Mouse (Mus musculus): ENCODE measurements around the gene Gid4. TPM values are rescaled to one million over a fixed set of nuclear protein-coding genes. Genes with fewer than 3 reads are reported as not detected.

Gid4 gene
- polyA plus RNA-seq, 1 experiment = 36.7 TPM

DNA sequence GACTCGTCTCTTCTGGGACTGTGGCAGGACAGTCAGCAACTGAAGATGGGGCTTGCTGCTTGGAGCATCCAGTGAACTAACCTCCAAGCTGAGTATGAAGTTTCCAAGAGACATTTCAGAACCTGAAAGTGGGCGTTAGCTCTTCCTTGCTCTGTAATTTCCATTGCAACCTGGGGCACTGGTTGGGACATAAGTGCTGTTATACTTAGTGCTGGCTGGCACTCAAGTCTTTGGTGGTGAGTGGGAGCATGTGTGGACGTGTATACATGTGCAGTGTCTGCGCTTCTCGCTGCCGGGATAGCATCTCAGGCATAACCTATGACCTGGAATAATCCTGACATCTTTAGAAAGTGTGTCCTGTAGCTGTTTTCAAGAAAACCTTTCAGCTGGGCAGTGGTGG is 25.6 kb upstream of the Gid4 start:
- H3K4me1 ChIP-seq (ENCODE audit: control insufficient read depth, insufficient read depth, low read length) = no peaks in the 10 kb centered on the region
- 80% methylated on average over 6 of the region's 6 CpGs for WGBS
- H3K4me3 ChIP-seq (replicated peaks; ENCODE audit: extremely low read depth, low read depth, low read length) = no peak overlapping the region
- no peak for TF ChIP-seq CTCF (IDR thresholded peaks at IDR 0.05; ENCODE audit: insufficient read depth, low read length)
- TF ChIP-seq POLR2A (IDR thresholded peaks at IDR 0.05; ENCODE audit: borderline replicate concordance, extremely low read depth, low read depth, low read length) = no peak
- DNase-seq = no peak

DNA sequence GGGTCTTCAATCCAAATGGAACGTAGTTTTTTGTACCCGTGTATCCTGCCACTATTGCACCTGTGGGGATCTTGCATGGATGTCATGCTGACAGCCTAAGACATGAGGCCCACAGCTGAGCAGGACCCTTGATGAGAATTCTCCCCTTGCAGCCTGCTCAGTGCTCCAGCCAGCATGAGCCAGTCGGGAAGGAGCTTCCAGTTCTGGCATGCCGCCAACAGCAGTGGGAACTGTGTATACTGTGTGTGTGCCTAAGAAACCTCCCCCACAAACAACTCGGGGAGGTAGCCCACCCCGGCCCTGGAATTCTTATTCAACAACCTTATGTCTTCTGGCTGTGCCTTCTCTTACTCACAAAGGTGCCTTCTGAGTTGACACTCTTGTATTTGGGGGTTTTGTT is 20.4 kb upstream of the Gid4 start:
- Histone ChIP-seq H3K4me1 (ENCODE audit: control insufficient read depth, insufficient read depth, low read length) (no peaks in the 10 kb centered on the region), H3K4me3 (replicated peaks; ENCODE audit: extremely low read depth, low read depth, low read length) (no peak overlapping the region)
- 44% methylated on average over 6 of the region's 6 CpGs for WGBS
- no peak for DNase-seq
- TF ChIP-seq CTCF (IDR thresholded peaks at IDR 0.05; ENCODE audit: insufficient read depth, low read length) = no peak
- TF ChIP-seq POLR2A (IDR thresholded peaks at IDR 0.05; ENCODE audit: borderline replicate concordance, extremely low read depth, low read depth, low read length) = no peak

DNA sequence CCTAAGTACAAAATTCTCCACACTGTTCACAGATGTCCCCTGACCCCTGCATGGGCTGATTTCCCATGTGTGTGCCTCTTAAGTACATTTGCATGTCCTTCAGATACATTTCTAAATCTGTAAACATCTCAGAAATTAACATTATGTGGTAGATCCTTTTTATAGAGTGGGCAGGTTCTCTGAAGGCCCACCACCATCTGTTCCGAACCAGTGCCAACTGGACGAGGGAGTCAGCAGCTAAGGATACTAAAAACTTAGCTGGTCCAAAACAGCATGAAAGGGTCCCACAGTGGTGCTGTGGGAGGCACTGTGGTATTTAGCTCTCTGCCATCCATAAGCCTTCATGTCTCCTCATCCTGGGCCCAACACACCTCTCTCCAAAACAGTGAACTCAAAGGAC is 19.8 kb upstream of the Gid4 start:
- no peak for TF ChIP-seq POLR2A (IDR thresholded peaks at IDR 0.05; ENCODE audit: borderline replicate concordance, extremely low read depth, low read depth, low read length)
- TF ChIP-seq CTCF (IDR thresholded peaks at IDR 0.05; ENCODE audit: insufficient read depth, low read length) = no peak
- H3K4me3 ChIP-seq (replicated peaks; ENCODE audit: extremely low read depth, low read depth, low read length) = no peak overlapping the region
- WGBS = 83% methylated on average over 2 of the region's 2 CpGs
- no peaks in the 10 kb centered on the region for H3K4me1 ChIP-seq (ENCODE audit: control insufficient read depth, insufficient read depth, low read length)
- no peak for DNase-seq

DNA sequence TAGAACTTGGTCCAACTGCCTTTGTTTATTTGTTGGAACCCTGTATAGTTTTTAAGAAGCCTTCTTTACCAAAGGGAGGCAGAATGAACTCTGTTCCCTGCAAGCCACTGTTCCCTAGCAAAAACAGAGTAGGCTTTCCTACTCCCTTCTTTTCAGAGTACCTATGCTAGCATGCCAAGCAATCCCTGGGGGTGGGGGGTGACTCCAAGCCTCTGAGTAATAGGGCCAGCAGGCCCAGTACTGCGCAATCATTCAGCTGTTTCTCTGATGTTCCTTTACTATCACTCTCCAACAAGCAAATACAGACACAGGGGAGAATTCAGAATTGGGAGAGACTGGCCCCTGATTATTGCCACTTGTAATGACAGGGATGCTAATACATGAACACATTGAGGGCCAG is 10.3 kb upstream of the Gid4 start:
- WGBS = 90% methylated on average over 1 of the region's 1 CpGs
- H3K4me3 ChIP-seq (replicated peaks; ENCODE audit: extremely low read depth, low read depth, low read length) = no peak overlapping the region
- no peak for DNase-seq
- no peaks in the 10 kb centered on the region for H3K4me1 ChIP-seq (ENCODE audit: control insufficient read depth, insufficient read depth, low read length)
- no peak for TF ChIP-seq CTCF (IDR thresholded peaks at IDR 0.05; ENCODE audit: insufficient read depth, low read length)
- no peak for TF ChIP-seq POLR2A (IDR thresholded peaks at IDR 0.05; ENCODE audit: borderline replicate concordance, extremely low read depth, low read depth, low read length)

DNA sequence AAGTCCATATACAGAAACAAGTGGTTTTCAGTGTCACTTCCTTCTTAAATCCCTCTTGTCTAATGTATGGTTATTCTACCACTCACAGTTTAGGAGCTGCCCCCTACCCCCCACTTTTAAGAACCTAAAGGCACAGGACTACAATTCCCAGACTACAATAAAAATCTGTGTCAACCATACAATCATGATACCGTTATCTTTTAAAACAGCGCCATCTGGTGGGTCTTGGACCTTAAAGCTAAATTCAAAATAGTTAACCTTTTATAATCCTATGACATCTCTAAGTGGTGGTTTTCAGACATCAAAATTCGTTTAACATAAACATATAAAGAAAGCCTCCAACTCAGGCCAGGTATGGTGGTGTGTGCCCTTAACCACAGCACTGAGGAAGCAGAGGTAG is 4.8 kb upstream of the Gid4 start:
- H3K4me1 ChIP-seq (ENCODE audit: control insufficient read depth, insufficient read depth, low read length) = no peaks in the 10 kb centered on the region
- peak; percentile 39 for DNase-seq
- TF ChIP-seq CTCF (IDR thresholded peaks at IDR 0.05; ENCODE audit: insufficient read depth, low read length) (peak; percentile 28; the same call in 1 of the 2 replicates), POLR2A (IDR thresholded peaks at IDR 0.05; ENCODE audit: borderline replicate concordance, extremely low read depth, low read depth, low read length) (no peak)
- 2% methylated on average over 3 of the region's 3 CpGs for WGBS
- H3K4me3 ChIP-seq (replicated peaks; ENCODE audit: extremely low read depth, low read depth, low read length) = no peak overlapping the region

DNA sequence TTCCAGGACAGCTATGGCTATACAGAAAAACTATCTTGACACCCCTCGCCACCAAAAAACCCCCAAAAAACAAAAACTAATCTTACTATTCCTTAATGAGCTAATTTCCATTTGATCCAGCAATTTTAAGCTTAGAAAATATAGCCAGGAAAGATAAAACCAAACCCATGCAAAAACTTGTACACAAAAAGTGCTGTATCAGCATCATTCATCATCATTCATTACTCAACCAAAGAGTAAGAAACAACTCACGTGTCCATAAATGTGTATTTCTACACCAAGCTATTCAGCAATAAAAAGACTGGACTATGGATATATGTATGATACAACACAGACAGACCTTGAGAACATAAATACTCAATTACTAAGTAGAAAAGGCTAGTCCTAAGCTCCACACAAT is 4.0 kb upstream of the Gid4 start:
- no peak for DNase-seq
- WGBS = 85% methylated on average over 2 of the region's 2 CpGs
- Histone ChIP-seq H3K4me1 (ENCODE audit: control insufficient read depth, insufficient read depth, low read length) (peaks cover under 1% of the 10 kb centered on the region; the same call in 1 of the 2 replicates), H3K4me3 (replicated peaks; ENCODE audit: extremely low read depth, low read depth, low read length) (no peak overlapping the region)
- TF ChIP-seq POLR2A (IDR thresholded peaks at IDR 0.05; ENCODE audit: borderline replicate concordance, extremely low read depth, low read depth, low read length) (no peak), CTCF (IDR thresholded peaks at IDR 0.05; ENCODE audit: insufficient read depth, low read length) (no peak)

DNA sequence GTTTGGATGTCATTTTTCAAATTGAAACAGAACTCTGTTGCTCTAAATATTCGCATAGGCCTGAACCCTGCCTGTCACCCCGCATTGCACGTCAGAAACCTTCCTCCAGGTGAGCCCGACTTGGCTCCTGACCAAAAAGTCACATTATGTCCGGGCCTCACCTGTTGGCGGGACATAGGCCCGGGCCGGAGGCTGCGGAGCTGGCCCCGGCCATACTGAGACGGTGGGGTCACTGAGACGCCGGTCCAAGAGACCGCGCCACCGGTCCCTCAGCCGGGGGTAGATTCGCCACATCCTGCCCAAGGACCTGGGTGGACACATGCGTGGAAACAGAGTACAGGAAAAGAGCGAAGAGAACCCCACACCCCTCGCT is 369 bp upstream of the Gid4 start:
- no peak for DNase-seq
- TF ChIP-seq CTCF (IDR thresholded peaks at IDR 0.05; ENCODE audit: insufficient read depth, low read length) (no peak), POLR2A (IDR thresholded peaks at IDR 0.05; ENCODE audit: borderline replicate concordance, extremely low read depth, low read depth, low read length) (no peak)
- WGBS = under 1% methylated on average over 21 of the region's 21 CpGs
- Histone ChIP-seq H3K4me3 (replicated peaks; ENCODE audit: extremely low read depth, low read depth, low read length) (peak overlapping the region; percentile 79), H3K4me1 (ENCODE audit: control insufficient read depth, insufficient read depth, low read length) (peaks cover 7% of the 10 kb centered on the region)

DNA sequence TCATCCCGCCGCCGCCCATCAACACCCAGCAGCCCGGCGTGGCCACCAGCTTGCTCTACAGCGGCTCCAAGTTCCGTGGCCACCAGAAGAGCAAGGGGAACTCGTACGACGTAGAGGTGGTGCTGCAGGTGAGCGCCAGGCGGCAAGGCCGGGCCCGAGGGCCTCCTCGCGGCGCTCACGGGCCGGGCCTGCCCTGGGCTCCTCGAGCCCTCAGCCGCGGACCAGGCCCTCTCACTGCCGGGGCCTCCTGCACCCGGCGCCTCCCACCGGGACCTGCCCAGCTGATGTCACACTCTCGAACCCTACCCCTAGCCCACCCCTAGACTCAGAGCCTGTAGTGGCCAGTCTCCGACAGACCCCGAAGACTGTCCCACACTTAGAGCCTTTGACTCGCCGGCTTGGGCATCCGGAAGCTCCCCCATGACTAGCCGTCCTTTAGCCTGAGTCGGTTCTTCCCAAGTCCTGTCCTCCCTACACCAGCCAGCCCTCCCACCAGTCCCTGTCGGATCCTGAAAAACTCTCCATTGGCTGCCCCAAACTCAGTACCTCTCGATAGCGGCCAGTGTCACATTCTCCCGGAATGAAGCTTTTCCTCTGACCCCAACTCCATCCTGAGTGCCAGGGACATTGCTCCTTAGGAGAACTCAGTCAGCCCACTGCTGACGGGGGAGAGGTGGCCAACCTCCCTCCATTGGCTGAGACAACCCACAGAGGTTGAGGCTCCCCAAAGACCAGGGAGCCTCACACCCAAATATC is 950 bp downstream of the Gid4 start, which contains the start of gene Atpaf2:
Atpaf2 (minus strand) TSS at position 741 of the 756 bp plus-strand sequence.
- WGBS = under 1% methylated on average over 39 of the region's 39 CpGs
- H3K4me1 ChIP-seq (ENCODE audit: control insufficient read depth, insufficient read depth, low read length) = peaks cover 7% of the 10 kb centered on the region
- no peak for TF ChIP-seq POLR2A (IDR thresholded peaks at IDR 0.05; ENCODE audit: borderline replicate concordance, extremely low read depth, low read depth, low read length)
- TF ChIP-seq CTCF (IDR thresholded peaks at IDR 0.05; ENCODE audit: insufficient read depth, low read length) = no peak
- no peak for DNase-seq
- peak within 1 kb of the TSS; percentile 85 for H3K4me3 ChIP-seq (replicated peaks; ENCODE audit: extremely low read depth, low read depth, low read length)

DNA sequence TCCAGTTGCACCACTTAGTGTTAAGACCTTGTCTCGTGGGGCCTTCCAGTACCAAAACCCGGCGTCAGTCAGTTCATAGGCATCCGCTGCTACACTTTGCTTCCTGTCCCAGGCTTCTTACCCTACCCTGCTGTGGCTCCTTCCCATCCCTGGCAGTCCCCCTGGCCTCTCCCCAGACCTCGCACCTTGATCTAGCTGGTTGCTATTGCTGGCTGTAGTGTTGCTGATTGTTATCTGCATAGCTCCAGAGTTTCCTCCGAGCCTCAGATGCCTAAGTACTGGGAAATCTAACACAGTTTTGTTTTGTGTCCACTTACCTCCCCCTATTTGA is 1.5 kb downstream of the Gid4 start:
- no peak for TF ChIP-seq POLR2A (IDR thresholded peaks at IDR 0.05; ENCODE audit: borderline replicate concordance, extremely low read depth, low read depth, low read length)
- no peak for TF ChIP-seq CTCF (IDR thresholded peaks at IDR 0.05; ENCODE audit: insufficient read depth, low read length)
- Histone ChIP-seq H3K4me3 (replicated peaks; ENCODE audit: extremely low read depth, low read depth, low read length) (peak overlapping the region; percentile 85), H3K4me1 (ENCODE audit: control insufficient read depth, insufficient read depth, low read length) (peaks cover 7% of the 10 kb centered on the region)
- DNase-seq = no peak
- WGBS = 6% methylated on average over 6 of the region's 6 CpGs

DNA sequence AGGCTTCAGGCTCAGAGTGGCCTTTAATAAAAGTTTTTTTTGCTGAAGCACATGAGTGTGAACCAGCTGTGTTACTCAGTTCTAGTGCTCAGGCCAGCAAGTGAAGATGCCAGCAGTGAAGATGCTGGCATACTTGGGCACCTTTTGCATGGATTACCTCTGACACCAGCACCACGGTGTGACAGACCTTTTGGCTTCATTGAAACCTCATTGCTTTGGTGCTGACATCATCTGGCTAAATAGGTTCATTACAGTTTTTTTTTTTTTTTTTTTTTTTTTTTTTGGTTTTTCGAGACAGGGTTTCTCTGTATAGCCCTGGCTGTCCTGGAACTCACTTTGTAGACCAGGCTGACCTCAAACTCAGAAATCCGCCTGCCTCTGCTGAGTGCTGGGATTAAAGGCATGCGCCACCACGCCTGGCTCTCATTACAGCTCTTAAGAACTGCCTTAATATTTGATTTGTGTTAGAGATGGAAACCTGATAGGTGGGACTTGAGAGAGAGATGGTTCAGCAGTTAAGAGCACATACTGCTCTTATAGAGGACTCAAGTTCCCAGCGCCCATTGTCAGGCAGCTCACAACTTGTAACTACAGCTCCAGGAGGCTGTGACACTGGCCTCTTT is 5.2 kb downstream of the Gid4 start:
- no peak for TF ChIP-seq POLR2A (IDR thresholded peaks at IDR 0.05; ENCODE audit: borderline replicate concordance, extremely low read depth, low read depth, low read length)
- no peak for TF ChIP-seq CTCF (IDR thresholded peaks at IDR 0.05; ENCODE audit: insufficient read depth, low read length)
- Histone ChIP-seq H3K4me3 (replicated peaks; ENCODE audit: extremely low read depth, low read depth, low read length) (no peak overlapping the region), H3K4me1 (ENCODE audit: control insufficient read depth, insufficient read depth, low read length) (peaks cover 7% of the 10 kb centered on the region)
- no peak for DNase-seq
- WGBS = 53% methylated on average over 6 of the region's 6 CpGs

All from lung, adult 2 months (tissue).